Mouse (Mus musculus): ENCODE results near the gene Ntrk2. TPM values are rescaled to one million over a fixed set of nuclear protein-coding genes. Genes with fewer than 3 reads are reported as not detected.

Ntrk2 gene
- polyA plus RNA-seq, 1 experiment from 2014 or later = 1.3 TPM

DNA sequence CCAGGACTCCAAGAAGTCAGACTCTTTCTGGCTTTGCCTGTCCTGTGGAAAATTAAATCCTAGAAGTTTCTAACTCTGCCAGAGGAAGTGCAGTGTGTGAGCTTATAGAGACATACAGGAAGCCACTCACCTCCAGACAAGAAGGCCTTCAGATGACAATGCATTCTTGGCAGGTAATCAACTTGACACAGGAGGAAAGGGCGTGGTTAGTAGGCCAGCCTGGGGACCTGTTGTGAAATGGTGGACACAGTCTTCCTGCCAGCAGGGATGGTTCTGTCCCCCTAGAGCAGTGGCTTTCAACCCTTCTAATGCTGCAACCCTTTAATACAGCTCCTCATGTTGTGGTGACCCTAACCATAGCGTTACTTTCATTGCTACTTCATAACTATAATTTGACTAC lies 191.4 kb downstream of the Ntrk2 start:
- WGBS = 88% methylated on average over 2 of the region's 2 CpGs
- DNase-seq = no peak
- no peak for ATAC-seq (ENCODE audit: insufficient read depth)
- TF ChIP-seq CTCF (IDR thresholded peaks at IDR 0.05; ENCODE audit: low read depth) = no peak
- H3K36me3 ChIP-seq (ENCODE audit: insufficient read depth) = no peaks in the 10 kb centered on the region
- no peak overlapping the region for H3K9ac ChIP-seq
- no peak overlapping the region for H3K27ac ChIP-seq (ENCODE audit: low read depth)
- H3K9me3 ChIP-seq (ENCODE audit: low read depth, low read length) = no peaks in the 10 kb centered on the region
- H3K4me3 ChIP-seq (ENCODE audit: low read depth, low read length) = no peak overlapping the region
- H3K4me1 ChIP-seq (ENCODE audit: insufficient read depth) = no peaks in the 10 kb centered on the region
- no peaks in the 10 kb centered on the region for H3K27me3 ChIP-seq (ENCODE audit: insufficient read depth, low read length)
- no peak overlapping the region for H3K4me2 ChIP-seq

DNA sequence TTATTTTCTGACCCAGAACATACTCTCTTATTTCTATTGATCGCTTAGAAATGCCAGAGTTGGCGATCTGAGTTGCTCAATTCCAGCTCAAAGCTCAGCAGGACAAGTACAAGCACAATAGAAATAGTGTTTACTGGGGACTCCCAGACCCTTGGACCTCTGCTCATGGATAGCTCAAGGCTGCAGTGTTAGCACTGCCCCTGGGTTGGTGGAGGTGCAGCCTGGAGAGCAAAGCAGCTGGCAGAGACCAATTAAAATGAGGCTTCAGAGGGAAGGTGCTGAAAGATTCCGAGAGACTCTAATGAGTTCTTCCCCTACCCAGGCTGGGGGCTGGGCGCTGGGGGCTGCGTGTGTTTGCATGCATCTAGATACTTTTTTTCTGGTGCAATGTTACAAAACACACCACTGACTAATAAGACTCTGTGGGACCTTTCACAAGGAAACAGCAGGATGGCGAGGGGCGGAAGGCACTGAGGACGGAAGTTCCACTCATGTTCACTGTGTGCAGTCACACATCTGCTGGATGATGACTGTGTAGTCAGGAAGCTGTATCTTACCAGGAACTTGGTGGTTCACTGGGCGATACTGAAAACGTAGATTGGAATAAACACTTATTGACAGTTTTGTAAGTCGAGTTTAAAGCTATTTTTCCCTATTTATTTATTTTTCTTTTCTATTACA lies 193.1 kb downstream of the Ntrk2 start:
- Histone ChIP-seq H3K4me3 (ENCODE audit: low read depth, low read length) (no peak overlapping the region), H3K4me2 (no peak overlapping the region)
- WGBS = 47% methylated on average over 11 of the region's 11 CpGs

DNA sequence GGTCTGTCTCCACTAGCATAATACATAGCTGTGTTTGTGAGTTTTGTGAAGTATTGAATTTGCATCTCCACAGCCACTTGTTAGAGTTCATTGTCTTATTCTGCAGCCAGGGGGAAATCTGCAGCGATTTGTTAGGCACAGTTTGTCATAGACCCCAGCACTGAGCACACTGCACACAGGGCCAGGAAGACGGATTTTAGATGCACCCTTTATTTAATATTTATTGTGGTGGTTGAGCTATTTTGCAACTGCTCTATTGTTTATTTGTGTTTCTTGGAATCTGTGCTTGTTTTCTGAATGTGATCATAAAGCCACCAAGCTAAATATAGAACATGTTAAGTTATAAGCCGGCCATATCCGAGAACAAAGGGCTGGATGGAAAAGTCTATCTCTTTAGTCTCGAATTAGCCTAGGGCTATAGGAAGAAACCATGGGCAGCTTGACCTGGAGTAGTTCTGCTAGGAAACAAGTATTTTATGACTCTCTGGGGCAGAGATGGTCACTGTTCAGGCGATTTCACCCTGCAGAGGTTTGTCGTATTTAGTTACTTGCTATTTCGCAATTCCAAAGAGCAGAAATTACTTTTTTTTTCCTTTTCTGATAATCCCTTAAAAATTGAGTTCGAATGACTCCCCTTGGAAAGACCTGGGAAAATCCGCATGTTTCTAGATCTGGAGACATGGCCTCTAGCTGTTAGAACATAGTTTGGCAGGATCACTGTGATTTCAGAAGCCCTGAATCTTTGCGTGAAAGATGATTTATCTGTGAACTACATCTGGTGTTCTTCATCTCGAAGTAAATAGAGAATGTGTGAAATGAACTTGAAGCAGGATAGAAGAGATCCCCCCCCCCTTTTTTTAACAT lies 196.8 kb downstream of the Ntrk2 start:
- H3K4me2 ChIP-seq = no peak overlapping the region
- no peaks in the 10 kb centered on the region for H3K36me3 ChIP-seq (ENCODE audit: insufficient read depth)
- H3K9me3 ChIP-seq (ENCODE audit: low read depth, low read length) = no peaks in the 10 kb centered on the region
- no peaks in the 10 kb centered on the region for H3K27me3 ChIP-seq (ENCODE audit: insufficient read depth, low read length)
- H3K9ac ChIP-seq = no peak overlapping the region
- ATAC-seq (ENCODE audit: insufficient read depth) (no peak), DNase-seq (peak; percentile 15)
- no peaks in the 10 kb centered on the region for H3K4me1 ChIP-seq (ENCODE audit: insufficient read depth)
- WGBS = 57% methylated on average over 12 of the region's 12 CpGs
- no peak overlapping the region for H3K4me3 ChIP-seq (ENCODE audit: low read depth, low read length)
- H3K27ac ChIP-seq (ENCODE audit: low read depth) = no peak overlapping the region
- no peak for TF ChIP-seq CTCF (IDR thresholded peaks at IDR 0.05; ENCODE audit: low read depth)

More for the DNA sequence above, 193.1 kb downstream of the Ntrk2 start:
- Histone ChIP-seq H3K9ac (no peak overlapping the region), H3K27me3 (ENCODE audit: insufficient read depth, low read length) (no peaks in the 10 kb centered on the region), H3K36me3 (ENCODE audit: insufficient read depth) (no peaks in the 10 kb centered on the region), H3K27ac (ENCODE audit: low read depth) (no peak overlapping the region), H3K4me1 (ENCODE audit: insufficient read depth) (no peaks in the 10 kb centered on the region), H3K9me3 (ENCODE audit: low read depth, low read length) (no peaks in the 10 kb centered on the region)
- TF ChIP-seq CTCF (IDR thresholded peaks at IDR 0.05; ENCODE audit: low read depth) = no peak
- DNase-seq (peak; percentile 20), ATAC-seq (ENCODE audit: insufficient read depth) (no peak)

DNA sequence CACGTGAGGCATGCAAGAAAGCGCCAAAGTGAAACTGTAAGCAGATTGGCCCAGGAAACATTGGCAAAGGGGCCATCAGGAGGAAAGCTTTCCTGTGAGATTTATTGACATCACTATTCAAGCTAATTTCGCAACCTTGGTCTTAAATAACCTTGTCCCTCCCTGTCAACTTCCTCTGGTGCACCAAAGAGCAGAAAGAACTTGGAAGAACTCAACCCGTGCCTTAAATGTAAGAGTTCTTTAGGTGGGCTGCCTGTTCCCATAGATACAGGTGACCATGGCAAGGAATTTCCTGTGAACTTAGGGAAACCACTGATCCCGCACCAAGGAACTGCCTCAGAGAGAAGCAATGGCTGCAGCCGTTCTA lies 197.4 kb downstream of the Ntrk2 start:
- 53% methylated on average over 6 of the region's 6 CpGs for WGBS
- ATAC-seq (ENCODE audit: insufficient read depth) = no peak
- H3K4me2 ChIP-seq = no peak overlapping the region

DNA sequence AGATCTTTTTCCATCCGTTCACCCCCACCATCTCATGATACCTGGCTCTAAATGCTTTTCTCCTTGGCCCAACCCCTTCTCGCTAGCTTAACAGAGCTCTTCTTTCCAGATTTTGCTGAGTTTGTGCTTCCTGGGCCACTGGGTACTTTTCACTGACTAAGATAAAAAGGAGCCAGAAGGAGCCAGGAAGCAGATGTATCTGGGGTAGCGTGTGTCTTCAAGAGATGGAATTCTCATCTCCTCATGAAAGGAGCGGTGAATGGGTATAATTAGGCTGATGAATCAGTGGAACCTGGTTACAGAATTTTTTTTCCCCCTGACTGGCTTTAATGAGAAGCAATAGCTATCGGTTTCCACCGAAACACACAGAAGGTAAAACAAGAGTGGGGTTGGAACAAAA lies 198.2 kb downstream of the Ntrk2 start:
- H3K4me3 ChIP-seq (ENCODE audit: low read depth, low read length) = no peak overlapping the region
- H3K9ac ChIP-seq = no peak overlapping the region
- no peaks in the 10 kb centered on the region for H3K9me3 ChIP-seq (ENCODE audit: low read depth, low read length)
- no peaks in the 10 kb centered on the region for H3K27me3 ChIP-seq (ENCODE audit: insufficient read depth, low read length)
- no peaks in the 10 kb centered on the region for H3K4me1 ChIP-seq (ENCODE audit: insufficient read depth)
- no peak overlapping the region for H3K27ac ChIP-seq (ENCODE audit: low read depth)
- 81% methylated on average over 6 of the region's 6 CpGs for WGBS
- ATAC-seq (ENCODE audit: insufficient read depth) = no peak
- no peak for TF ChIP-seq CTCF (IDR thresholded peaks at IDR 0.05; ENCODE audit: low read depth)
- no peak overlapping the region for H3K4me2 ChIP-seq
- H3K36me3 ChIP-seq (ENCODE audit: insufficient read depth) = no peaks in the 10 kb centered on the region
- no peak for DNase-seq

More for the DNA sequence above, 197.4 kb downstream of the Ntrk2 start:
- Histone ChIP-seq H3K9ac (no peak overlapping the region), H3K27ac (ENCODE audit: low read depth) (no peak overlapping the region), H3K4me1 (ENCODE audit: insufficient read depth) (no peaks in the 10 kb centered on the region), H3K4me3 (ENCODE audit: low read depth, low read length) (no peak overlapping the region), H3K9me3 (ENCODE audit: low read depth, low read length) (no peaks in the 10 kb centered on the region), H3K27me3 (ENCODE audit: insufficient read depth, low read length) (no peaks in the 10 kb centered on the region), H3K36me3 (ENCODE audit: insufficient read depth) (no peaks in the 10 kb centered on the region)
- DNase-seq = peak; percentile 64
- TF ChIP-seq CTCF (IDR thresholded peaks at IDR 0.05; ENCODE audit: low read depth) = no peak

DNA sequence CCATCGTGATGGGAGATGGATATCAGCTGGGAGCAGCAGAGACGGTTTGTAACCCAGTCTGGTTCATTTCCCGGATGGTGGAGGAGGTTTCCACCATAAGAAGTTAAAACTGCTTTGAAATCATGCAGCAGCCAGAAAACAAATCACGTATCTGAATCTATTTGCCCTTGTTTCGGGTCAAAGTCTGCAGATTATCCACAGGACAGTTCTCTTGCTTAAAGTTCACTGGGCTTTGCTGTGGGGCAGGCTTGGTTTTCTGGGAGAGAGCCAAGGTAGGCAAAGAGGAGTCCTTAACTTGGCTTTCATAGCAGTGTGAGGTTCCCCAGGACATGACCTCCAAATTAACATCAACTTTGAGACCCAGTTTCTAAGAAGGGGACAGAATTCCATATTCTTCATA lies 203.5 kb downstream of the Ntrk2 start:
- H3K9ac ChIP-seq = no peak overlapping the region
- TF ChIP-seq CTCF (IDR thresholded peaks at IDR 0.05; ENCODE audit: low read depth) = no peak
- H3K4me1 ChIP-seq (ENCODE audit: insufficient read depth) = no peaks in the 10 kb centered on the region
- DNase-seq (peak; percentile 32), ATAC-seq (ENCODE audit: insufficient read depth) (no peak)
- H3K9me3 ChIP-seq (ENCODE audit: low read depth, low read length) = no peaks in the 10 kb centered on the region
- no peak overlapping the region for H3K4me2 ChIP-seq
- H3K27me3 ChIP-seq (ENCODE audit: insufficient read depth, low read length) = no peaks in the 10 kb centered on the region
- WGBS = 50% methylated on average over 5 of the region's 5 CpGs
- H3K27ac ChIP-seq (ENCODE audit: low read depth) = no peak overlapping the region
- H3K4me3 ChIP-seq (ENCODE audit: low read depth, low read length) = no peak overlapping the region
- H3K36me3 ChIP-seq (ENCODE audit: insufficient read depth) = no peaks in the 10 kb centered on the region

DNA sequence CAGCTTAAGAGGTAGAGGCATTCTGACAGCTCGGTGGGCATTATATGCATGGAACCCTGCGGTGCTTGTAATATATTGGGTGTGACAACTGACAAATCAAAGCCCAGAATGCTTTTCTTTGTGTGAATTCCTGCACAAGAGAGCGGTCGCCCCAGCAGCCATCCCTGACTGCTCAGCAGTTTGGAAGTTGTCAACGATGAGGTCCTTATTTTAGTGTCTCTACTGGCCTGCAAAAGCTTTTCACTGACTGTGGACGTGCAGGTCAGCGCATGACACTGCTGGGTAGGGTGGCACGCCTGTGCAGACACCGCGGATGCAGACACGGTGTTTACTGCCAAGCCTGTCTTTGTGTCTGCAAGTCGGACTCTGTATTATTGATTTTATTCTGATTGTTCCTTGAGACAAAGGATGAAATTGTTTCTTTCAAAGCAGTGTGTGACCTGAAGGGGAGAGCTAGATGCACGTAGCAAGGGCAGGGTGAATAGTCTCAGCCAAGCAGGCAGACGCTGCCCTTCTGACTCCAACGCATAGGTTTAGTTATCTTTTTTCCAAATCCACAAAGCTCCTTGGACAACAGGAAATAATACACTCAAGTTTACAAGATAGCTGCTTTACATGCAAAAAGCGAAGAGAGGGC lies 204.6 kb downstream of the Ntrk2 start:
- no peak overlapping the region for H3K27ac ChIP-seq (ENCODE audit: low read depth)

More for the DNA sequence above, 204.6 kb downstream of the Ntrk2 start:
- Histone ChIP-seq H3K4me2 (peak overlapping the region; percentile 63), H3K9ac (no peak overlapping the region), H3K4me3 (ENCODE audit: low read depth, low read length) (peak overlapping the region; percentile 18; the same call in 1 of the 2 replicates), H3K9me3 (ENCODE audit: low read depth, low read length) (no peaks in the 10 kb centered on the region), H3K27me3 (ENCODE audit: insufficient read depth, low read length) (no peaks in the 10 kb centered on the region), H3K4me1 (ENCODE audit: insufficient read depth) (no peaks in the 10 kb centered on the region), H3K36me3 (ENCODE audit: insufficient read depth) (no peaks in the 10 kb centered on the region)
- WGBS = 22% methylated on average over 16 of the region's 16 CpGs
- no peak for TF ChIP-seq CTCF (IDR thresholded peaks at IDR 0.05; ENCODE audit: low read depth)
- no peak for ATAC-seq (ENCODE audit: insufficient read depth)
- DNase-seq = no peak
